Mouse (Mus musculus): ENCODE measurements at regions not wholly inside any gene's neighbourhood (a gene's known extent, or its start where the extent isn't known, plus 50 kb on each side); places are given as distances from the start of the nearest gene placed in this dataset.
A peak's percentile ranks its signal among the peaks of the same experiment; 100 is the strongest.
"Not testable (repeated sequence)": the region's sequence is repeated elsewhere in the genome, so short reads cannot be mapped to it uniquely, and the experiment has no call there.

GRCm38 (mm10) chr16:49409235-49409634, 289.8 kb upstream of the Ift57 start:
- in situ Hi-C loops (cut with MboI; ENCODE audit: low pct_unique_long_range_greater_than_20kb): no loop called here
- DNase-seq (ENCODE audit: low read depth, low spot score) (no peak), ATAC-seq (no peak)
- ChIA-PET CTCF (no interaction called here), POLR2A (no interaction called here)
- TF ChIP-seq CTCF (IDR thresholded peaks at IDR 0.05): no peak
- peaks cover 9% of the 10 kb centered on the region for H3K27me3 ChIP-seq

GRCm38 (mm10) chr16:49430296-49430695, 268.7 kb upstream of the Ift57 start:
- ATAC-seq (no peak), DNase-seq (ENCODE audit: low read depth, low spot score) (no peak)
- in situ Hi-C loops (cut with MboI; ENCODE audit: low pct_unique_long_range_greater_than_20kb): no loop called here
- ChIA-PET POLR2A (no interaction called here), CTCF (interaction anchor here (1.2 kb wide), 1 partner anchor 12 kb away, joined by 5 read pairs; no protein-coding TSS in a partner anchor)
- TF ChIP-seq CTCF (IDR thresholded peaks at IDR 0.05): no peak
- peaks cover 8% of the 10 kb centered on the region for H3K27me3 ChIP-seq

- H3K27me3 ChIP-seq: peaks cover 8% of the 10 kb centered on the region
- DNase-seq (ENCODE audit: low read depth, low spot score) (no peak), ATAC-seq (no peak)
- POLR2A ChIA-PET: no interaction called here
- no peak for TF ChIP-seq CTCF (IDR thresholded peaks at IDR 0.05)
- in situ Hi-C loops (cut with MboI; ENCODE audit: low pct_unique_long_range_greater_than_20kb): no loop called here
- CTCF ChIA-PET: no interaction called here
Measured at GRCm38 (mm10) chr16:49431902-49432301, 267.1 kb upstream of the Ift57 start.

- TF ChIP-seq CTCF (IDR thresholded peaks at IDR 0.05): peak; percentile 60
Measured at GRCm38 (mm10) chr16:49441225-49441624, 257.8 kb upstream of the Ift57 start.

GRCm38 (mm10) chr16:49447356-49447755, 251.7 kb upstream of the Ift57 start:
- POLR2A ChIA-PET; ATAC-seq; H3K27me3 ChIP-seq; CTCF ChIA-PET; DNase-seq (ENCODE audit: low read depth, low spot score); in situ Hi-C loops (cut with MboI; ENCODE audit: low pct_unique_long_range_greater_than_20kb): not testable (repeated sequence)

More at GRCm38 (mm10) chr16:49441225-49441624, 257.8 kb upstream of the Ift57 start:
- H3K27me3 ChIP-seq: no peaks in the 10 kb centered on the region
- in situ Hi-C loops (cut with MboI; ENCODE audit: low pct_unique_long_range_greater_than_20kb): no loop called here
- DNase-seq (ENCODE audit: low read depth, low spot score) (no peak), ATAC-seq (no peak)
- ChIA-PET POLR2A (no interaction called here), CTCF (interaction anchor here (0.9 to 1.6 kb wide), 2 partner anchors 11 to 163 kb away, joined by 3 to 5 read pairs; no protein-coding TSS in a partner anchor)

GRCm38 (mm10) chr16:49493881-49494280, 205.2 kb upstream of the Ift57 start:
- no peaks in the 10 kb centered on the region for H3K27me3 ChIP-seq
- POLR2A ChIA-PET: no interaction called here
- ATAC-seq (no peak), DNase-seq (ENCODE audit: low read depth, low spot score) (no peak)
- TF ChIP-seq CTCF (IDR thresholded peaks at IDR 0.05): no peak
- in situ Hi-C loops (cut with MboI; ENCODE audit: low pct_unique_long_range_greater_than_20kb): no loop called here
- CTCF ChIA-PET: no interaction called here

- ATAC-seq: no peak
- ChIA-PET POLR2A (no interaction called here), CTCF (no interaction called here)
- DNase-seq (ENCODE audit: low read depth, low spot score): no peak
- no peak for TF ChIP-seq CTCF (IDR thresholded peaks at IDR 0.05)
- H3K27me3 ChIP-seq: no peaks in the 10 kb centered on the region
- in situ Hi-C loops (cut with MboI; ENCODE audit: low pct_unique_long_range_greater_than_20kb): no loop called here
Measured at GRCm38 (mm10) chr16:49497521-49498010, 201.5 kb upstream of the Ift57 start.

GRCm38 (mm10) chr16:49500818-49501217, 198.2 kb upstream of the Ift57 start:
- ATAC-seq (peak; percentile 90), DNase-seq (ENCODE audit: low read depth, low spot score) (no peak)
- POLR2A ChIA-PET: no interaction called here
- peak; percentile 78 for TF ChIP-seq CTCF (IDR thresholded peaks at IDR 0.05)
- peaks cover 1% of the 10 kb centered on the region for H3K27me3 ChIP-seq
- in situ Hi-C loops (cut with MboI; ENCODE audit: low pct_unique_long_range_greater_than_20kb): loop anchor here (10.0 kb wide), 1 partner anchor 1234 kb away; no protein-coding TSS in a partner anchor
- CTCF ChIA-PET: interaction anchor here (0.6 to 1.4 kb wide), 9 partner anchors 10 to 806 kb away, joined by 3 to 7 read pairs (median 3); no protein-coding TSS in a partner anchor

- in situ Hi-C loops (cut with MboI; ENCODE audit: low pct_unique_long_range_greater_than_20kb): loop anchor here (10.0 kb wide), 1 partner anchor 1231 kb away; no protein-coding TSS in a partner anchor
- H3K27me3 ChIP-seq: peaks cover 24% of the 10 kb centered on the region
- ATAC-seq (no peak), DNase-seq (ENCODE audit: low read depth, low spot score) (no peak)
- TF ChIP-seq CTCF (IDR thresholded peaks at IDR 0.05): no peak
- POLR2A ChIA-PET: interaction anchor here (0.7 kb wide), 1 partner anchor 820 kb away, joined by 3 read pairs; no protein-coding TSS in a partner anchor
- CTCF ChIA-PET: no interaction called here
Measured at GRCm38 (mm10) chr16:49503897-49504413, 195.1 kb upstream of the Ift57 start.

- ChIA-PET CTCF (interaction anchor here (1.5 kb wide), 1 partner anchor 21 kb away, joined by 3 read pairs; no protein-coding TSS in a partner anchor), POLR2A (no interaction called here)
- no peak for TF ChIP-seq CTCF (IDR thresholded peaks at IDR 0.05)
- in situ Hi-C loops (cut with MboI; ENCODE audit: low pct_unique_long_range_greater_than_20kb): loop anchor here (10.0 kb wide), 1 partner anchor 1230 kb away; no protein-coding TSS in a partner anchor
- peaks cover 28% of the 10 kb centered on the region for H3K27me3 ChIP-seq
- ATAC-seq (no peak), DNase-seq (ENCODE audit: low read depth, low spot score) (no peak)
Measured at GRCm38 (mm10) chr16:49504669-49505068, 194.4 kb upstream of the Ift57 start.

GRCm38 (mm10) chr16:49505271-49505670, 193.8 kb upstream of the Ift57 start:
- ATAC-seq (no peak), DNase-seq (ENCODE audit: low read depth, low spot score) (no peak)
- in situ Hi-C loops (cut with MboI; ENCODE audit: low pct_unique_long_range_greater_than_20kb): loop anchor here (10.0 kb wide), 1 partner anchor 1230 kb away; no protein-coding TSS in a partner anchor
- TF ChIP-seq CTCF (IDR thresholded peaks at IDR 0.05): no peak
- CTCF ChIA-PET: interaction anchor here (1.3 to 1.5 kb wide), 2 partner anchors 22 to 24 kb away, joined by 3 read pairs; no protein-coding TSS in a partner anchor
- peaks cover 28% of the 10 kb centered on the region for H3K27me3 ChIP-seq
- POLR2A ChIA-PET: no interaction called here
